Mouse (Mus musculus): ENCODE measurements around the gene U2af2. TPM values are rescaled to one million over a fixed set of nuclear protein-coding genes. Genes with fewer than 3 reads are reported as not detected.

The U2af2 gene
- total RNA-seq, 2 experiments from 2014 or later: 163 to 176 TPM

GRCm38 (mm10) chr7:5036136-5036535 lies 25.8 kb upstream of the U2af2 start:
- DNase-seq (ENCODE audit: low spot score in 2 of 2): no peak

DNA sequence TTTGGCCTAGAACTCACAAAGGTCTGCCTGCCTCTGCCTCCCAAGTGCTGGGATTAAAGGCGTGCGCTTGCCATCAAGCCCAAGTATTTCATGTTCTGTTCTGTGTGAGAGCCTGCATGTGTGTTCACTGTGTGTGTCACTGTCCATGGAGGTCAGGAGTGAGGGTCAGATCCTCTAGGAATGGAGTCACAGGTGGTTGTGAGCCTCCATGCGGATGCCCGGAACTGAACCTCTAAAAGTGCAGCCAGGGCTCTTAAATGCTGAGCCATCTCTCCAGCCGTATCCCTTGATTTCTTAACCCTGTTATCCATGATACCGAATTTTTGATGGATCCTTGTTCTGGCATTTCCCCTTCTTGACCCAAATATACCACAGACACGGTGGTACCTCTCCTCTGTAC lies 24.9 kb upstream of the U2af2 start:
- DNase-seq (ENCODE audit: low spot score in 2 of 2): no peak

GRCm38 (mm10) chr7:5037467-5037866 lies 24.5 kb upstream of the U2af2 start:
- no peak for DNase-seq (ENCODE audit: low spot score in 2 of 2)

- peak; percentile 91 to 95 for DNase-seq (ENCODE audit: low spot score in 2 of 2)
Measured at GRCm38 (mm10) chr7:5038109-5038732, 23.7 kb upstream of the U2af2 start, which contains the start of gene Zfp784. TSS of gene Zfp784 (minus strand) at chr7:5038446.

- DNase-seq (ENCODE audit: low spot score in 2 of 2): no peak
Measured at GRCm38 (mm10) chr7:5038940-5039339, 23.0 kb upstream of the U2af2 start.

DNA sequence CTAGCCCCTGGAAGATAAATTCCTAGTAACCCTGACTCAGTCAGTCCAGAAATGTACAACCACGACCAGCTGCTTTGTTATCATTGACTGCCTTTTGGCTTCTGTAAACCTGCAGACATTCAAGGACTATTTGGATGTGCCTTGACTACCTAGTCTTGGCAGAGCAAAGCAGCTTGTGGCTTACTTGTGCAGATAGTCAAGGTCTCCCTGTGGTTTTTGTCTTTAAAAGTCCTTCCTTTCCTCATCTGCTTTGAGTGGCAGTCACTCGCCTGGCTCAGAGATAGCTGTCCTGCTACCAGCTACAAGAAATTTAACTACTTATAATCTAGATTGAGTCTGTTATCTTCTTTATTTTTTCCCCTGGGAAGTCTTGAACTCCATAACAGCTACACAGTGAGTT lies 17.0 kb upstream of the U2af2 start:
- no peak for DNase-seq (ENCODE audit: low spot score in 2 of 2)

DNA sequence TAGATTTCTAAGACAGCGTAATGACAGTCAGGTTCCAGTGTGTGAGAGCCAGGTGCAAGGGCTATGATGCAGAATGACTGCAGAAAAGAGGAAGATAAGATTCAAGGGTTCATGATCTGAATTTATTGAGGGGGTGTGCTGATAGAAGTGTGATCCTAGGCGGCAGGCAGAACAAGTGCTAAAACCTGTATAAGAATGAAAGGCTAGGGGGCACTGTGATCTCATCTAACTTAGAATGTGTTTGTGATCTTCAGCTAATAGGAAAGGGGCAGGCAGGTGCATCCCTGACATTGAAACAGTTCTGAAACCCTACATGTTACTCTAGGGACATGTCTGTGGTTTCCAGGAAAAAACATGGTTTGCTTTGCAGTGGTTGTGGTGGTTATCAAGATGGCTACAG lies 15.8 kb upstream of the U2af2 start:
- DNase-seq (ENCODE audit: low spot score in 2 of 2): no peak

- peak in 1 of 2 experiments; percentile 50 for DNase-seq (ENCODE audit: low spot score in 2 of 2)
Measured at GRCm38 (mm10) chr7:5047313-5047712, 14.6 kb upstream of the U2af2 start.

GRCm38 (mm10) chr7:5051193-5052192 lies 10.4 kb upstream of the U2af2 start, which contains the start of gene Zfp580:
TSS of gene Zfp580 (plus strand) at chr7:5051538.
- DNase-seq (ENCODE audit: low spot score in 2 of 2): peak; percentile 78 to 86

GRCm38 (mm10) chr7:5052438-5052837 lies 9.5 kb upstream of the U2af2 start:
- no peak for DNase-seq (ENCODE audit: low spot score in 2 of 2)

DNA sequence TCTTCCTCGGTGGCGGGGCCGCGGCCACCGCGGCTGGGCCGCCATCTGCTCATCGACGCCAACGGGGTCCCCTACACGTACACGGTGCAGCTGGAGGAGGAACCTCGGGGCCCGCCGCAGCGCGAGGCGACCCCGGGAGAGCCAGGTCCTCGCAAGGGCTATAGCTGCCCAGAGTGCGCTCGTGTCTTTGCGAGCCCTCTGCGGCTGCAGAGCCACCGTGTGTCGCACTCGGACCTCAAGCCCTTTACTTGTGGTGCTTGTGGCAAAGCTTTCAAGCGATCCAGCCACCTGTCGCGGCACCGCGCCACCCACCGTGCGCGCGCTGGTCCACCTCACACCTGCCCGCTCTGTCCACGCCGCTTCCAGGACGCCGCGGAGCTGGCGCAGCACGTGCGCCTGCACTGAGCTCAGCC lies 9.0 kb upstream of the U2af2 start:
- DNase-seq (ENCODE audit: low spot score in 2 of 2): no peak

GRCm38 (mm10) chr7:5053456-5054179 lies 8.3 kb upstream of the U2af2 start:
- peak; percentile 55 to 63 for DNase-seq (ENCODE audit: low spot score in 2 of 2)

DNA sequence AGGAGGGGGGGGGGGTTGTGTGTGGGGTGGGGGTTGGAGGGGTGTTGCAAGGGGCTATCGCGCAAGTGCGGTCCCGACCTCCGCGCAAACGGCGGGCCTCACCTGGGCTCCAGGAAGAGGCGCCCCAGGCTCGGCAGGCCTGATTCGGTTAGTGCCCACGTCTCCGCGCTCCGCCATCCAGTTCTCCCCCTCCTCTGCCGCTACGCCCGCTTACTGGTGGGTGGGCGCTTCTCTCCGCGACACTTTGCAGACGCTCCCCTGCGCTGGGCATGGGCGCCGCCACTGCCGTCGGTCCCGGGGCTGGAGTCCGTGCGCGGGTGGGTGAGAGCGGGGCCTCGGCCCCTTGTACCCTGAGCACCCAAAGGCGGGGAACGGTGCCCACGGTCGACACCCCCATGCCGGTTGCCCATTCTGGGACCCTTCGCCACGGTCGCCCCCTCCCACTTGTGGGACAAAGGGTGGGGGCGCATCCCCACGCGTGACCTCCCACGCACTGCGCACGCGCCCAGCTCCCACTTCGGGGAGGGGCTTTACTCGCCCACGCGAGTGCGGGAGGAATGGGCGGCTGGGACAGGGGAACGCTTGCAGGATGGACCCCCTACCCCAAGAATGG lies 5.2 kb upstream of the U2af2 start:
- peak; percentile 79 to 80 for DNase-seq (ENCODE audit: low spot score in 2 of 2)

GRCm38 (mm10) chr7:5057381-5057780 lies 4.6 kb upstream of the U2af2 start:
- DNase-seq (ENCODE audit: low spot score in 2 of 2): no peak

- no peak for DNase-seq (ENCODE audit: low spot score in 2 of 2)
Measured at GRCm38 (mm10) chr7:5057804-5058203, 4.1 kb upstream of the U2af2 start.

GRCm38 (mm10) chr7:5058631-5059030 lies 3.3 kb upstream of the U2af2 start:
- DNase-seq (ENCODE audit: low spot score in 2 of 2): no peak

DNA sequence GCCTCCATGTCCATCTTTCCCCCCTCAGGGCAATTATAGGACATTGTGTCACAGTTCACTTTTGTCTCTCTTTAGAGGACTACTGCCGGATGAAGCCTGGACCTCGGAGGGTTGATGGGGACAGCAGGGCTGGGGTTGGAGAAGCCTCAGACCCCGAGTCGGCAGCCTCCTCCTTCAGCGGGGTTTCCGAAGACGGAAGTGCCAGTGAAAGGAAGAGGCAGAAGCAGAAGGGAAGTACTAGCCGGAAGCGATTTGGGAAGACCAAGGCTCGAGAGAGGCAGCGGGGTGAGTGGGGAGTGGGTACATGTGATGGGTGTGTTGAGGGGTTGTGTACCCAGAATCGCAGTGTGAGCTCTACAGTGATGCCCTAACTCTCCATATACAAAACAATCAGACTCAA lies 2.5 kb upstream of the U2af2 start:
- DNase-seq (ENCODE audit: low spot score in 2 of 2): no peak

DNA sequence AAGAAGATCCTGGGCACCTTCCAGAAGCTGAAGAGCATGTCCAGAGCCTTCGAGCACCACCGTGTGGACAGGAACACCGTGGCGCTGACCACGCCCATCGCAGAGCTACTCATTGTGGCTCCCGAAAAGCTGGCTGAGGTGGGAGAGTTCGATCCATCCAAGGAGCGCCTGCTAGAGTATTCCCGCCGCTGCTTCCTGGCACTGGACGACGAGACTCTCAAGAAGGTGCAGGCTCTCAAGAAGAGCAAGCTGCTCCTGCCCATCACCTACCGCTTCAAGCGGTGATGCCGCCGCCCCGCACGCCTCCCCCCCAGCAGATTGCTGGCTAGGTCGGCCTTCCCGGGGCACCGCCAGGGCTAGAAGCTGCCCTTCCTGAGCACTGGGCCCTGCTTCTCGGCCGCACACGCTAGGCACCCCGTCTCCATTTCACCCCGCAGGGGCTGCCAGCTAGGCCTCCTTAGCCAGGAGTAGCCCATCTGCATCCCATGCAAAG lies 1.7 kb upstream of the U2af2 start:
- DNase-seq (ENCODE audit: low spot score in 2 of 2): peak; percentile 69 to 81

DNA sequence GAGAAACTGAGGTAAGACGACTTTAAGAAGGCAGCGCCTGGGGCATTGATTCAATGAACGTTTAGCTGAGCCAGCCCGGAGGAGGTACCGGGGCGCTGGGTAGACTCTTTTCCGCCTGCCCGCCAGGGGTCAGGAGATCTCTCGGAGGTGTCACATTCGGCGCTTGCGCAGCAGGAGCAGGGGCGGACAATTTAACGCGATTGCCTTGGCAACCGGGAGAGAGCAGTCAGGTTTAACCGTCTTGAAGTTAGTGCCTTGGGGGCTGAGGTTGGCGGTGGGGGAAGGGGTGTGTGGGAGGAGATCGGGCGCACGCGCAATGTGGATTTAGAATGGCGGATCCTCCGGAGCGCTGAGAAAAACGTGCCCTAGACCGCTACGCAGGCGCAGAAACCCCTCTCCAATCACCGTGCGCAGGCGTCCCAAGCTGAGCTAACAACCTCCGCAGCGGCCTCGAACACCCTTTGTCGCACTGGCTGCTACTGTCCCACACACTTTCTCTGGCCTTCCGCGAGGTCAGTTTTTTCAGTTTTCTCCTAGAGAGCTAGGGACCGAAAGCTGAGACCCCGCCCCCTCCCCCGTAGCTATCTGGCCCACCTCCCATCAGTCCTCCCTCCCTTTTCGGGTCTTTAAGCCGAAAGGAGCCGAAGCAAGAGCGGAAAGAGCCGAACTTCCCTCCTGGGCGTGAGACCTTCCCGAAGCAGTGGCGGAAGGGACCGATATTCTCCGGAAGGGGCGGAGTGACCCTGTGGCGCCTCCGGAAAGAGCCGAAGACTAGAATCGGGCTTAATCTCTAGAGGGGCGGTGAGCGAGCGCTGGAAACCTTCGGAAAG lies 784 bp upstream of the U2af2 start:
- DNase-seq (ENCODE audit: low spot score in 2 of 2): peak; percentile 99 to 100

All from layer of hippocampus, postnatal 14 days (tissue).